24 mouse cellular contexts compared by ENCODE assay signal in genomic region chr3:97596796-97597195, GRCm38 (mm10).
"Had no signal": no experiment of that assay in that cellular context is flagged by ENCODE, and none has a peak within 500 bp of the region (broad histone marks: within the 10 kb centered on the region; RNA-seq: fewer than 3 reads in every experiment).

No protein-coding gene starts in this region.

- H3K9me3 ChIP-seq: kidney, embryonic 15.5 days; limb, embryonic 12.5 days; limb, embryonic 15.5 days; lung, embryonic 15.5 days; megakaryocyte, embryonic 14.5 days; midbrain, embryonic 10.5 days; midbrain, embryonic 13.5 days; neural tube, embryonic 13.5 days had no signal

- H3K27me3 ChIP-seq: kidney, embryonic 15.5 days; limb, embryonic 12.5 days; limb, embryonic 15.5 days; lung, embryonic 15.5 days; megakaryocyte, embryonic 14.5 days; midbrain, embryonic 13.5 days; neural tube, embryonic 13.5 days had no signal

- DNase-seq: kidney, adult 11 months; kidney, adult 8-10 months; kidney, postnatal 10 days; kidney, postnatal 4 days; left cerebral cortex, postnatal 4 days; lung, adult 18-20 months; lung, postnatal 10 days; lung, postnatal 36 days; retina, postnatal 1 day; right cerebral cortex, postnatal 25 days; spleen, adult 18-20 months; thymus, adult 18-20 months; thymus, postnatal 36 days had no signal

- ATAC-seq: inflammation-experienced regulatory T-cells, adult 6 months; midbrain, embryonic 13.5 days; midbrain, embryonic 16.5 days had no signal

- H3K4me2 ChIP-seq: kidney, embryonic 15.5 days; limb, embryonic 12.5 days; limb, embryonic 15.5 days; lung, embryonic 15.5 days; midbrain, embryonic 13.5 days; neural tube, embryonic 13.5 days had no signal

- H3K27ac ChIP-seq: kidney, embryonic 15.5 days; limb, embryonic 12.5 days; limb, embryonic 15.5 days; lung, embryonic 15.5 days; midbrain, embryonic 10.5 days; midbrain, embryonic 13.5 days; neural tube, embryonic 13.5 days had no signal

- H3K4me1 ChIP-seq: kidney, embryonic 15.5 days; limb, embryonic 12.5 days; limb, embryonic 15.5 days; midbrain, embryonic 10.5 days; midbrain, embryonic 13.5 days; neural tube, embryonic 13.5 days had no signal

- H3K9ac ChIP-seq: kidney, embryonic 15.5 days; limb, embryonic 12.5 days; limb, embryonic 15.5 days; lung, embryonic 15.5 days; midbrain, embryonic 13.5 days; neural tube, embryonic 13.5 days had no signal

- H3K4me3 ChIP-seq: kidney, embryonic 15.5 days; limb, embryonic 12.5 days; limb, embryonic 15.5 days; lung, embryonic 15.5 days; megakaryocyte, embryonic 14.5 days; midbrain, embryonic 10.5 days; midbrain, embryonic 13.5 days; myocyte; neural tube, embryonic 13.5 days had no signal
